Mouse (Mus musculus) hindbrain, embryonic 11.5 days (tissue): Measurements from ENCODE around the gene Stra6. TPM values are rescaled to one million over a fixed set of nuclear protein-coding genes. Genes with fewer than 3 reads are reported as not detected.

Experiments used
- ATAC-seq: fragments of 200-750 bp; cut with Nextera tagmentation; 2 replicates; pipeline ENCODE4 v1.8.0; 2017; ENCODE audit warnings: mild to moderate bottlenecking, moderate TSS enrichment, moderate library complexity; ENCODE audit not compliant: low FRiP score
- DNase-seq: peaks from one replicate; pipeline ENCODE4 v3.0.0-alpha.2; 2015; ENCODE audit warnings: low spot score
- H3K27ac ChIP-seq: fragments of 300-500 bp; sonication (generic); 2 replicates; pipeline ENCODE4 v1.5.1; 2014; ENCODE audit warnings: mild to moderate bottlenecking, low read depth, low read length
- H3K27me3 ChIP-seq: fragments of 300-500 bp; sonication (generic); 2 replicates; pipeline ENCODE4 v1.6.1; 2014; ENCODE audit warnings: mild to moderate bottlenecking, low read length, moderate library complexity, mixed read lengths; ENCODE audit not compliant: control insufficient read depth, insufficient read depth
- H3K36me3 ChIP-seq: fragments of 300-500 bp; sonication (generic); 2 replicates; pipeline ENCODE4 v1.6.1; 2014; ENCODE audit warnings: mild to moderate bottlenecking, low read length, moderate library complexity, mixed read lengths; ENCODE audit not compliant: control insufficient read depth, insufficient read depth
- H3K4me1 ChIP-seq: fragments of 300-500 bp; sonication (generic); replicated peaks from 2 replicates; pipeline ENCODE4 v1.6.1; 2014; ENCODE audit warnings: low read length, mixed read lengths; ENCODE audit not compliant: control insufficient read depth, insufficient read depth
- H3K4me2 ChIP-seq: fragments of 300-500 bp; sonication (generic); replicated peaks from 2 replicates; pipeline ENCODE4 v1.6.1; 2014; ENCODE audit warnings: mild to moderate bottlenecking, low read depth, low read length
- H3K4me3 ChIP-seq: fragments of 300-500 bp; sonication (generic); 2 replicates; pipeline ENCODE4 v1.5.1; 2014; ENCODE audit warnings: low read depth, low read length
- H3K9ac ChIP-seq: fragments of 300-500 bp; sonication (generic); 2 replicates; pipeline ENCODE4 v1.6.1; 2014; ENCODE audit warnings: low read depth, low read length
- H3K9me3 ChIP-seq: fragments of 300-500 bp; sonication (generic); 2 replicates; pipeline ENCODE4 v1.6.1; 2016; ENCODE audit warnings: low read length; ENCODE audit not compliant: control insufficient read depth
- WGBS: fragments of 180-500 bp; shearing (Covaris S2); extraction: QIAGEN DNeasy Blood & Tissue Kit; methylation state at CpG from one replicate; pipeline ENCODE4 v1.1.7; 2014; 5-methylcytosine and 5-hydroxymethylcytosine counted together
- polyA plus RNA-seq: library from polyadenylated mRNA; unstranded; fragments of >200 nt; fragmentation: Nextera tagmentation; extraction: Ambion mirVana; gene quantifications from 2 replicates; pipeline ENCODE4 v1.2.1, GENCODE M21; 2014

The Stra6 gene
- polyA plus RNA-seq, 1 experiment from 2014 or later = 8.2 TPM

DNA sequence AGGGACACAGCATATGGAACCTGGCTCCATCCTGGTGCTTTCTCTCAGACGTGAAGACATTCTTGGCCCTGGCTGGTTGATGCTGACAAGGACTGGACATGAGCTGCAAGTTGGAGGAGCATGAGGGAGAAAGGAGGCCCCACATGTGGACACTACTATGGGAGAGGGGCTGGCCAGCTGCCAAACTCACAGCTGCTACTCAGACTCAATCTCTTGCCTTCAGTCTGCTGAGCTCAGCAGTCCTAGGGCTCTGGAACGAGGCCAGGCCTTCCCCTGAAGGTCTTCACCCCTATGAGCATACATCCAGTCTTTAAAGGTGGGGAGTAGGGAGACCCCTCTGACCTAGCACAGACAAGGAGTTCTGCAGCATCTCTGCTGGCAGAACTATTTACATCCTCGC lies 91.8 kb downstream of the Stra6 start:
- Histone ChIP-seq H3K4me3 (no peak overlapping the region), H3K9ac (no peak overlapping the region), H3K4me2 (no peak overlapping the region), H3K27me3 (no peaks in the 10 kb centered on the region), H3K4me1 (no peaks in the 10 kb centered on the region), H3K9me3 (no peaks in the 10 kb centered on the region), H3K27ac (no peak overlapping the region), H3K36me3 (no peaks in the 10 kb centered on the region)
- no peak for DNase-seq
- ATAC-seq = no peak
- 64% methylated on average over 3 of the region's 3 CpGs for WGBS

DNA sequence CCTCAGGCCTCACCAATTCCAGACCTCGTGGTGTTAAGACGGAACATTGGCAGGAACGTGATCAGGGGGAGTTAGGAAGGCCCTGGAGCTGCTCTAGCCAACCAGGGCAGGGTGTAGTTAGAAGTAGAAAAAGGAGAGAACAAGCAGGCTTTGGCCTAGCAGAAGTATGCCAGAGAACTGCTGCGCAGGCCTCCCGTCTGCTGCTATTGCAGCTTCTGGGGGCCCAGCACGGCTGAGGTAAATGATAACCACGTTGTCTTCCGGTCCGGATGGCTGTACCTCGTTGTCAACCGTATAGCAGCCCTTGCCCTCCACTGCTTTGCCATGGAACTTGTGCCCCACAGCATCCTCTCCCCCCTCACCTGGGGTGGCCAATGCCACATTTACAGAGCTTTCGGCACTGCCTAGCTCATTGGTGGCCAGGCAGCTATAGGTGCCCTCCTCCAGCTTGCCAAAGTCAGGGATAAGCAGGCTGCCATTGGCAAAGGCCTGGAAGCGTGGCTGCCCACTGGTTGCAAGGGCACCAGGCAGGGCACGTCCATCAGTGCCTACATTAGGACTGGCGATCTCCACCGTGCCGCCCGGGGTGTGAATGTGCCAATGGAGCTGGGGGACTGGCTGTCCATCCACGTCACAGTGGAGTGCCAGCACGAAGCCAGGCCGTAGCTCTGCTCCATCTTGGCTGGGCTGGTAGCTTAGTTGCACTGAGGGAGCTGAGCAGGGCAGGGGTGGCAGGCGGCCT lies 93.4 kb downstream of the Stra6 start:
- Histone ChIP-seq H3K4me3 (no peak overlapping the region), H3K27ac (no peak overlapping the region), H3K27me3 (no peaks in the 10 kb centered on the region), H3K9me3 (no peaks in the 10 kb centered on the region), H3K4me2 (no peak overlapping the region; the same call in 1 of the 2 replicates), H3K36me3 (no peaks in the 10 kb centered on the region), H3K4me1 (no peaks in the 10 kb centered on the region), H3K9ac (no peak overlapping the region)
- 88% methylated on average over 22 of the region's 22 CpGs for WGBS
- DNase-seq = no peak
- ATAC-seq = no peak

DNA sequence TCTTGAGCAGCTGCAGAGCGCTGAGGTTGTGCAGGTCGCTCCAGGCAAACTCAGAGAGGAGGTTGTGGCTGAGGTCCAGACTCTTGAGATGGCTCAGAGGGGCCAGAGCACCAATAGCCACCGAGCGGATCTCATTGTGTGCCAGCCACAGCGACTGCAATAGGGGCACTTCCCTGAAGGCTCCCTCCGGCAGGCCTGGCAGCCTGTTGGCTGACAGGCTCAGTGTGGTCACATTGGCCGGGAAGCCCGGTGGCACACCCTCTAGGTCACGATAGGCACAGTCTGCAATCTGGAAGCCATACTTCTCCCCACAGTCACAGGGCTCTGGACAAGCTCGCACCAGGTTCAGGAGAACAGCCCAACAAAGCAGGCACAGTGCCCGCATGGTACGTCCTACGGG lies 94.2 kb downstream of the Stra6 start:
- ATAC-seq = no peak
- no peaks in the 10 kb centered on the region for H3K27me3 ChIP-seq
- H3K4me3 ChIP-seq = no peak overlapping the region
- no peaks in the 10 kb centered on the region for H3K36me3 ChIP-seq
- no peak overlapping the region for H3K9ac ChIP-seq
- no peak overlapping the region for H3K27ac ChIP-seq
- DNase-seq = no peak
- 78% methylated on average over 13 of the region's 13 CpGs for WGBS
- H3K4me2 ChIP-seq = peak overlapping the region; percentile 22; the same call in 1 of the 2 replicates
- no peaks in the 10 kb centered on the region for H3K9me3 ChIP-seq
- H3K4me1 ChIP-seq = no peaks in the 10 kb centered on the region

DNA sequence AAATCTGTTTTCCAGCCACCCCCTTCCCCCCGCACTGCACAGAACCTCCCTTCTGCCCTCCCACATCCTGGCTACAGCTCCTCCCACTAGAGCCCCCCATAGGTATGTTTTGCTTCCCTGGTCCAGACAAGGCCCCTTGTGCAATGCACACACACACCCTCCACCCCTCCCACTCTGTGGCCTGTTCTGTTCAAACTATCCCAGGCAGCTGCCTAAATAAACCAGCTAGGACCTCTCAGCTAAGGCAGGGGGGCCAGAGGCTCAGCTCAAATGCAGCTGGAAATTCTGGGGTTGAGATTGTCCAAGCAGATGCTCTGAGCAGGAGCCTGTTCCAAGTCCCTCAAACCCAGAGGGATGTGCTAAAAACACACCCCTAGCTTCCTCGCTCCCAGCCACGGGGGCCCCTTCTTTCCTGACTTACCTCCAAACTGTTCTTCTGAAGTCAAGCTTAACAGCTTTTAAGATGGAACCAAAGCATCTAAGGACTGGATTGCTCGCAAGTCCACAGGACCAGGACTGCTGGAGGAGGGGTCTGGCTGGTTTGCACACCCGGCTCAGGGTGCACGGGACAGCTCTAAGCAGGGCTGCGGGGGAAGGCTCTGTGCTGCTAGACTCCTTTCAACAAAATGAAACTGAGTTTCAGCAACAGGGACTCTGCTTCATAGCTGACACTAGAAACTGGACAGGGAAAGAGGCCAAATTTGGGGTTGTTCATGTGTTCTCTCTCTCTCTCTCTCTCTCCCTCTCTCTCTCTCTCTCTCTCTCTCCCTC lies 95.1 kb downstream of the Stra6 start:
- H3K27ac ChIP-seq = peak overlapping the region; percentile 30; the same call in 1 of the 2 replicates
- H3K27me3 ChIP-seq = no peaks in the 10 kb centered on the region
- WGBS = 40% methylated on average over 7 of the region's 7 CpGs
- H3K36me3 ChIP-seq = no peaks in the 10 kb centered on the region
- H3K9ac ChIP-seq = no peak overlapping the region
- no peaks in the 10 kb centered on the region for H3K9me3 ChIP-seq
- H3K4me2 ChIP-seq = no peak overlapping the region
- H3K4me1 ChIP-seq = no peaks in the 10 kb centered on the region
- ATAC-seq (no peak), DNase-seq (peak; percentile 31)
- H3K4me3 ChIP-seq = no peak overlapping the region

DNA sequence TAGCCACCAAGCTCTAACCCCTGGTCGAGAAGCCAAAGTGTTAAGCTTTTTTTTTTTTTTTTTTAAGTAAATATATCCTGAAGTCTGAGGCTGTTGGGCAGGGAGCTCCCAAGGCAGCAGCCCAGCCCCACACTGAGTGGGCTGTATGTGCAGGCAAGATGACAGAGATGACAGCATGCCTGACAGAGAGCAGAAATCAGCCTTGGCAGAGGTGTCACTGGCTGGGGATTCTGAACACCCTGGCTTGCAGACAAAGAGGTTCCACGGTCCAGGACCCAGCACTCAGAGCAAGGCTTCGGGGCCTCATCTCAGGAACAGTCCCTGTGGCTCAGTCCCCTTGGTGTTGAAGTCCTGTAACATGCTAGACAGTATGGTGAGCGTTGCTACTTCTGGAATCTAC lies 96.3 kb downstream of the Stra6 start:
- no peaks in the 10 kb centered on the region for H3K36me3 ChIP-seq
- no peak for DNase-seq
- H3K9ac ChIP-seq = no peak overlapping the region
- no peaks in the 10 kb centered on the region for H3K9me3 ChIP-seq
- H3K27me3 ChIP-seq = no peaks in the 10 kb centered on the region
- no peak overlapping the region for H3K27ac ChIP-seq
- 77% methylated on average over 4 of the region's 4 CpGs for WGBS
- ATAC-seq = no peak
- H3K4me3 ChIP-seq = no peak overlapping the region
- no peak overlapping the region for H3K4me2 ChIP-seq
- H3K4me1 ChIP-seq = no peaks in the 10 kb centered on the region

DNA sequence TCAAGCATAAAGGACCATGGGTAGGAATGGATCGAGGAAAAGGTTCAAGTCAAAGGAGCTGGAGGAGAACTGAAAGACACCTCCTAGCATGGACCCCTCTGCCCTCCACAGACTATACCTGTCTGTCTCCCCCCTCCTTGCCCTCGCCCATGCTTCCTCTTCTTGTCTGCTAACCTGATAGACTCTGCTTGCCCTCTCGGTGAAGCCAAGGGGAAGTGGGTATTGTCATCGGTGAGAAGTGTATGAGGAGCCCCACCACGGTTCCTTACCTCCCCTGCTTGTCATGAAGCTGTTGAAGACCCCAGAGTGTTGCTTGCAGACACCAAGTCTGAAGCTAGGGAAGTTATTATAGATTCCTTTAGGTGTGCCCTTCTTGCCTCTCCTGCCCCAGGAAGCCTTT lies 96.7 kb downstream of the Stra6 start:
- no peak overlapping the region for H3K4me3 ChIP-seq
- no peaks in the 10 kb centered on the region for H3K9me3 ChIP-seq
- ATAC-seq (no peak), DNase-seq (no peak)
- H3K4me2 ChIP-seq = no peak overlapping the region
- WGBS = 75% methylated on average over 5 of the region's 5 CpGs
- H3K4me1 ChIP-seq = no peaks in the 10 kb centered on the region
- H3K9ac ChIP-seq = no peak overlapping the region
- H3K27ac ChIP-seq = no peak overlapping the region
- no peaks in the 10 kb centered on the region for H3K36me3 ChIP-seq
- H3K27me3 ChIP-seq = no peaks in the 10 kb centered on the region

DNA sequence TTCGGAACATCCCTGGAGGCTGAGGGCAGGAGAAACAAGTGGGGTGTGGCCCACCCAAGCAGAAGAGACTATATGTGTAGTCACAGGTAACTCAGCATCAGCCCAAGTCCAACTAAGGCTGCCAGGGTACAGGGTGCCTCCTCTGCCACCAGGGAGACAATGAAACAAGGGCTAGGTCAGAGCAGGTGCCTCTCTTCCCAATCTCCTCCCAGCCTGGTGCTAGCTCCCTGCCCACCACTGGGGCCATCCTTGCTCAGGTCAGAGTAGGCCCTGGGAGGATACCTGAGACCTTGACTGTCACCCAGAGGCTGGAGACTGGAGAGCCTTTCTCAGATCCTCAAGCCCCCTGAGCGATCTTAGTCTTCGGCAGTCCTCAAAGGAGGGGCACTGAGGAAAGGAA lies 98.6 kb downstream of the Stra6 start:
- no peak overlapping the region for H3K4me3 ChIP-seq
- H3K9ac ChIP-seq = no peak overlapping the region
- H3K4me1 ChIP-seq = no peaks in the 10 kb centered on the region
- H3K9me3 ChIP-seq = no peaks in the 10 kb centered on the region
- 83% methylated on average over 3 of the region's 3 CpGs for WGBS
- DNase-seq (no peak), ATAC-seq (no peak)
- no peaks in the 10 kb centered on the region for H3K27me3 ChIP-seq
- no peak overlapping the region for H3K27ac ChIP-seq
- no peaks in the 10 kb centered on the region for H3K36me3 ChIP-seq
- no peak overlapping the region for H3K4me2 ChIP-seq

DNA sequence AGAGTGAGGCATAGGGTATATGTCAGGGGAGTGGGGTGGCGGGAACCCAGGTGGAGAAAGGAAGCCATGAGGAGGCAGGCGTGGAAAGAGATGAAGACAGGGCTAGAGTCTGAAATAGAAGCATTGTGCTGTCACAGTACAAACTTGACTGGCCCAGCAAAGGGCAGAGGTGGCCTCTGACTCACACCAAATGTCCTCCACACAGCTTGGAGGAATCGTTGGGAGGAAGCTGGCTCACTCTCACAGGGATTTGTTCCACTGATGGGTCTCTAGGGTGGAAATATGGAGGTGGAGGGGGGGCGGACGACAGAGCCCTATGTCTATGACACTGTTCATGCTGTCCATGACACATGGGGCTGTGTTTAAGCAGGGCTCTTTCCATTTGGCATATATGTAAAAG lies 99.6 kb downstream of the Stra6 start:
- Histone ChIP-seq H3K27me3 (no peaks in the 10 kb centered on the region), H3K4me1 (no peaks in the 10 kb centered on the region), H3K9ac (no peak overlapping the region), H3K27ac (no peak overlapping the region), H3K9me3 (no peaks in the 10 kb centered on the region), H3K4me2 (no peak overlapping the region), H3K36me3 (no peaks in the 10 kb centered on the region), H3K4me3 (no peak overlapping the region)
- DNase-seq (no peak), ATAC-seq (no peak)
- WGBS = 80% methylated on average over 5 of the region's 5 CpGs

DNA sequence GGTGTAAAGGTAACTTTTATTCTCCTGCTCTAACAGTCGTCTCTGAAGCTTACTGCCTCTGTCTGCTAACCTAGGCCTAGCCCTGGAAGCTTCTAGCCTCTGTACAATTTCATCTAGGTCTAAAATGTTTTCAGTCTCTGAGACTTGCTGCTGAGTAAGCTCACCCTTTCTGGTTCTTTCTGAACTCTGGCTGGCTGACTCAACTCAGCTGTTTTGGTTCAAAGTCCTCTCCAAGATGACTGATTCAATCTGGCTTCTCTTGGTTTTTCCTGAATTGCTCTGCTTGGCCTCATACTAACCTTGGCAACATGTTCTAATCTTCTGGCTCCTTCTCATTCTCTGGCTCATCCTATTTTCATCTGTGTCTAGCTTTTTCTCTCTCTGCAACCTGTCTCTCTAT lies 102.2 kb downstream of the Stra6 start:
- 79% methylated on average over 1 of the region's 1 CpGs for WGBS

More for the DNA sequence above, 102.2 kb downstream of the Stra6 start:
- ATAC-seq = no peak
- Histone ChIP-seq H3K4me2 (no peak overlapping the region), H3K9ac (no peak overlapping the region), H3K9me3 (no peaks in the 10 kb centered on the region), H3K36me3 (no peaks in the 10 kb centered on the region), H3K4me1 (no peaks in the 10 kb centered on the region), H3K27ac (no peak overlapping the region), H3K27me3 (no peaks in the 10 kb centered on the region), H3K4me3 (no peak overlapping the region)
- DNase-seq = no peak
